Mouse (Mus musculus) cerebellum, adult 2 months (tissue): Measurements from ENCODE around the gene Alox12. TPM values are rescaled to one million over a fixed set of nuclear protein-coding genes. Genes with fewer than 3 reads are reported as not detected.

Experiments used
- DNase-seq, 2 experiments: peaks; one replicate each; pipeline ENCODE4 v3.0.0; 2021
- H3K27ac ChIP-seq: fragments of 200-500 bp; 2 replicates; pipeline ENCODE4 v1.5.1; 2012; ENCODE audit warnings: low read length, control low read depth, inconsistent platforms; ENCODE audit not compliant: insufficient read depth
- H3K27me3 ChIP-seq: fragments of 200-500 bp; 2 replicates; pipeline ENCODE4 v1.6.1; 2012; ENCODE audit warnings: inconsistent platforms, mild to moderate bottlenecking, low read length, moderate library complexity; ENCODE audit not compliant: control insufficient read depth, insufficient read depth
- H3K4me1 ChIP-seq: fragments of 200-500 bp; 2 replicates; pipeline ENCODE4 v1.6.1; 2011; ENCODE audit warnings: low read length; ENCODE audit not compliant: control insufficient read depth, insufficient read depth
- H3K4me3 ChIP-seq: fragments of 200-500 bp; replicated peaks from 2 replicates; pipeline ENCODE3; 2011; ENCODE audit warnings: mild to moderate bottlenecking, low read depth, low read length, control low read depth; ENCODE audit not compliant: insufficient read depth
- CTCF ChIP-seq: fragments of 200-500 bp; IDR thresholded peaks from 2 replicates; pipeline ENCODE4 v1.5.1; 2011; ENCODE audit warnings: low read depth, mild to moderate bottlenecking, control low read depth, low read length, moderate library complexity, borderline replicate concordance; ENCODE audit not compliant: insufficient read depth
- POLR2A ChIP-seq: fragments of 200-500 bp; IDR thresholded peaks from 2 replicates; pipeline ENCODE4 v1.6.1; 2011; ENCODE audit warnings: low read length, control low read depth, borderline replicate concordance; ENCODE audit not compliant: insufficient read depth
- WGBS: fragments of 180-500 bp; shearing (Covaris S2); methylation state at CpG from one replicate; pipeline ENCODE4 v1.1.7; 2018; 5-methylcytosine and 5-hydroxymethylcytosine counted together
- polyA plus RNA-seq: library from polyadenylated mRNA; depleted of rRNA; stranded (reverse); fragments of >200 nt; gene quantifications from 2 replicates; pipeline ENCODE4 v1.2.3, GENCODE M21; 2012

The Alox12 gene
- polyA plus RNA-seq, 1 experiment: 1.2 TPM

GRCm38 (mm10) chr11:70212423-70212822 lies 42.7 kb downstream of the Alox12 start, which contains the start of gene Slc16a11:
Gene Slc16a11 (plus strand): TSS chr11:70212752.
- WGBS: 31% methylated on average over 6 of the region's 6 CpGs
- TF ChIP-seq CTCF (no peak), POLR2A (no peak)
- H3K4me1 ChIP-seq: peaks cover 10% of the 10 kb centered on the region
- peak within 1 kb of the TSS; percentile 80 for H3K4me3 ChIP-seq
- H3K27me3 ChIP-seq: no peaks in the 10 kb centered on the region
- DNase-seq: peak in 1 of 2 experiments; percentile 18
- peak within 1 kb of the TSS; percentile 99 for H3K27ac ChIP-seq

DNA sequence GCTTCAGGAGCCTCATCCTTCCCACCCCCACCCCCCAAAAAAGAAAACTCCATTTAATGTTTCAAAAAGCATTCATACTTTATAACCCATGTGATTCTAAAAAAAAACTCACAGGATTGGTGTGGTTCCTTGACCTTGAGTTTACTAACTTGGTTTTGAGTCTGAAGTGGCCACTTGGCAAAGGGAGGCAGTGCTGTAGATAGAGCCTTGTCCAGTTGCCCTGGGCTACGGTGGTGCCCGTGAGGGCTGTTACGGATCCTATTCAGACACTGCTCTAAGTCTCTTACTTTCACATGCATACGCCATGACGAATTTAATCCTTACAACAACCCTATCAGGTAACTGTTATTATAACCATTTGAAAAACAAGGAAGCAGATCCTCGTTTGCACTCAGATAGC lies 43.2 kb downstream of the Alox12 start:
- no peak overlapping the region for H3K4me3 ChIP-seq
- 0 out of 2 replicates have a peak overlapping the region, but pooled peaks have one; percentile 76 for H3K27ac ChIP-seq
- TF ChIP-seq CTCF (no peak), POLR2A (no peak)
- peaks cover 10% of the 10 kb centered on the region for H3K4me1 ChIP-seq
- WGBS: 80% methylated on average over 6 of the region's 6 CpGs
- H3K27me3 ChIP-seq: no peaks in the 10 kb centered on the region
- no peak for DNase-seq

- Histone ChIP-seq H3K4me1 (peaks cover 16% of the 10 kb centered on the region), H3K27ac (no peak overlapping the region), H3K4me3 (no peak overlapping the region), H3K27me3 (no peaks in the 10 kb centered on the region)
- 95% methylated on average over 2 of the region's 2 CpGs for WGBS
- no peak for DNase-seq
- TF ChIP-seq POLR2A (no peak), CTCF (no peak)
These were observed 44.5 kb downstream of the Alox12 start for GRCm38 (mm10) chr11:70210681-70211080.

DNA sequence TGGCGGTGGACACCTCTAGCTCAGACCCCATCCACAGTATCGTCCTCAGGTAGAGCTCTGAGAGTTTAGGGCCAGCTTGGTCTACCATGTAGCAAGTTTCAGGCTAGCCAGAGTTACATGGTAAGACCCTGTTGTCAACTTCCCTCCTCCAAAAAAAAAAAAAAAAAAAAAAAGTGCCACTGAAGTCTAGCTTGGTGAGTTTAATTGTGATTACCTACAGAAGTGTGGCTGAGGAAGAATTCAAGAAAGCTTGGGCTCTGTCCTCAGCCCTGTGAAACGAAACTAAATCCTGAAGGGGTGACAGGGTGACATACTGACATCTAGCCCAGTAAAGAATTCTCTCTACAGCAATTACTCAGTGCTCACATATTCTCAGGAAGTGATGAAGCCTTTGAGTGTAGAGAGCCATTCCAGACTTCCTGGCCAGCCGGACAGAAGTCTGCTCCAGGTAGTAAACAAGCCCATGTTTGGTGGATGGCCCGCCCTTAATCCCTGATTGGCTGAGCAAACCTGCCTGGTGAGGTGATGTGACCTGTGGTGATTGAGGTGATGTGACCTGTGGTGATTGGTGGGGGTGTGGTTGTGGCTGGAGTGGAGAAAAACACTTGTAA lies 46.3 kb downstream of the Alox12 start:
- Histone ChIP-seq H3K27me3 (no peaks in the 10 kb centered on the region), H3K4me3 (no peak overlapping the region), H3K4me1 (peaks cover 16% of the 10 kb centered on the region), H3K27ac (no peak overlapping the region)
- TF ChIP-seq POLR2A (no peak), CTCF (no peak)
- no peak for DNase-seq
- 86% methylated on average over 5 of the region's 5 CpGs for WGBS

DNA sequence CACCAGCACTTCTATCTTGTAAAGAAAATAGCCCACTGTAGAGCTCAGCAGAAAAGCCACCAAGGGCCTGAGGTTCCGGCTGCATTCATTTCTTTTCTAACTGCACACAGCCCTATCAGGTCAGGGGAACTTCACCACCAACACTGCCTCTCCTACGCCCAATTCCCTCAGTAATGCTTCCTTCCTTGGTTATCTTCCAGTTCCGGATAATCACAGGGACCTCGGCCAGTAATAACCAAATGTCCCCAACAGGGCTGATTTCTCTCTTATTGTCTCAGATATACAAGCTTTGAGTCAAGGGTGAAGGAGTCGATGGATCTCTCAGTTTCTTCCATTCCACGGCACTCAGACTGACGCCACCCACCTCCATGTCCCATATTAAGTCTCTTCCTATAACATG lies 47.9 kb downstream of the Alox12 start:
- WGBS: 50% methylated on average over 7 of the region's 7 CpGs
- DNase-seq: peak in 1 of 2 experiments; percentile 27
- TF ChIP-seq POLR2A: no peak
- no peak for TF ChIP-seq CTCF
- H3K4me3 ChIP-seq: no peak overlapping the region
- no peak overlapping the region for H3K27ac ChIP-seq
- H3K4me1 ChIP-seq: peaks cover 10% of the 10 kb centered on the region
- H3K27me3 ChIP-seq: no peaks in the 10 kb centered on the region

DNA sequence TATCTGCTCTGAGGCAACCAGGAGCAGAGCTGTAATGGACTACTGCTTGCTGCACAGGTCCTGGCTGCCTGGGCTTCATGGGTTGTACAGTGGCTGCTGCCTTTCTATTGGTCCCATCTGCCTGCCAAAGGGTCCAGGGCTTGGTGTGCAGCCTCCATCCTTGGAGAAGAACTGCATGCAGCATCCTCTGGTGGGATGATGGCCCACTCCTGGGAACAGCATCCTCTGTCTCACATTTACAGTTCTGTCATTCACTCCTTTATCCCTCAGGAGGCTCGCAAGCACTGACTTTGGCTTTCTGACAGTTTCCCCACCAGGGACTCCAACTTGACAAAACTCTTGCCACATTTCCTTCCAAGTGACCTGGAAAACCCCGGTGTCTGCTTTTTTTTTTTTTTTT lies 48.4 kb downstream of the Alox12 start:
- no peak for DNase-seq
- TF ChIP-seq CTCF: no peak
- TF ChIP-seq POLR2A: no peak
- no peak overlapping the region for H3K27ac ChIP-seq
- peaks cover 5% of the 10 kb centered on the region for H3K4me1 ChIP-seq
- H3K27me3 ChIP-seq: no peaks in the 10 kb centered on the region
- 13% methylated on average over 2 of the region's 2 CpGs for WGBS
- H3K4me3 ChIP-seq: no peak overlapping the region

DNA sequence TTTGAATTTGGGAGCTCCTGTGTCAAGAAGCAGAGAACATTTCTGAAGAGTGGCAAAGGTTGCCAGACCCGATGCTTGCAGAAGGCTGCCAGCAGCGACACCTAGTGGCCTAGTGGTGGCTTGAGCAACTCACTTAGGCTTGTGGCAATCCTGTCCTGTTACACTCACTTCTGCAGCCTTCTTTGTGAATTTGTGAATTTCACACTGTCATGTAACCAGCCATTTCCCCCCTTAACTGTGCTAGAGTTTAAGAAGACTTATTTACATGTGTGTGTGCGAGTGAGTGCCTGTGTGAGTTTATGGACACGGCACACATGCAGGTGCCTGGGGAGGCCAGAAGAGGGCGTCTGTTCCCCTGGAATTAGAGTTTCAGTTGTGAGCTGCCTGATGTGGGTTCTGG lies 53.5 kb downstream of the Alox12 start:
- peaks cover 3% of the 10 kb centered on the region for H3K4me1 ChIP-seq
- no peak overlapping the region for H3K4me3 ChIP-seq
- 34% methylated on average over 5 of the region's 5 CpGs for WGBS
- no peak overlapping the region for H3K27ac ChIP-seq
- peak; percentile 90 for TF ChIP-seq CTCF
- no peak for TF ChIP-seq POLR2A
- peak; percentile 76 to 80 for DNase-seq
- H3K27me3 ChIP-seq: no peaks in the 10 kb centered on the region

DNA sequence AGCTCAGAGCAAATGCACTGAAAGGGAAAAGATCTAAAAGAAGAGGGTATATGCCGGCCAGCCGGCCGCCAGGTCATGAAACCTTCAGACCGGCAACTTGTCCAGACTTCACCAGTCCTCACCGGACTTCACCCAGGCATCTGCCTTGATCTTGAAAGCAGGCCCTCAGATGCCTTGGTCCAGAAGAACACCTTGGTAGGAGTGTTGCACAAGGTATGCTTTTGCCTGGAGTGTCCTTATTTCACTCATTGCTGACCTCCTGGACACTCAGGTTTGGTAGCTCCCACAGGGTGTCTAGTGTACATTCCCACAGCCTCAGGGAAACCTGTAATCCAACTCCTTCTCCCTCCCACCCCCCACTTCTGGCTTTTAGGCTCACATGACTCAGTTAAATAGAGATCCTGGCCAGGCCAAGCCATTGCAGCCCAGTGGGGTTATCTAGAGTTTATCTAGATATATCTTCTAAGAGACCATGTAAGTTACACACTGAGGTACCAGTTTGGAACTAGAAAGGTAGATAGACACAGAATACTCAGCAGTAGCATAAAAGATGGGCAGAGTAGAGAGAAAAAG lies 55.0 kb downstream of the Alox12 start:
- Histone ChIP-seq H3K27ac (no peak overlapping the region), H3K4me3 (no peak overlapping the region), H3K27me3 (no peaks in the 10 kb centered on the region), H3K4me1 (no peaks in the 10 kb centered on the region)
- no peak for DNase-seq
- 88% methylated on average over 5 of the region's 5 CpGs for WGBS
- TF ChIP-seq POLR2A (no peak), CTCF (no peak)
